Mouse (Mus musculus) myocyte (in vitro differentiated cells): ENCODE results near the gene Timmdc1. TPM values are rescaled to one million over a fixed set of nuclear protein-coding genes. Genes with fewer than 3 reads are reported as not detected.

Experiments
- H3K27me3 ChIP-seq: one replicate; pipeline ENCODE4 v1.6.1; 2011; ENCODE audit not compliant: control insufficient read depth, insufficient read depth, insufficient read length
- H3K36me3 ChIP-seq: one replicate; pipeline ENCODE4 v1.6.1; 2011; ENCODE audit not compliant: control insufficient read depth, insufficient read depth
- H3K4me2 ChIP-seq: one replicate; pipeline ENCODE4 v1.6.1; 2011; ENCODE audit warnings: low read depth, control low read depth
- H3K4me3 ChIP-seq: one replicate; pipeline ENCODE4 v1.5.1; 2011; ENCODE audit warnings: mild to moderate bottlenecking, control low read depth, moderate library complexity
- H3K79me2 ChIP-seq: one replicate; pipeline ENCODE4 v1.6.1; 2011; ENCODE audit not compliant: control insufficient read depth, insufficient read depth
- H3ac ChIP-seq: one replicate; pipeline ENCODE4 v1.6.1; 2011; ENCODE audit not compliant: control insufficient read depth, insufficient read length
- CEBPB ChIP-seq: IDR thresholded peaks from 2 replicates; pipeline ENCODE4 v1.6.1; 2011; ENCODE audit warnings: mild to moderate bottlenecking, moderate library complexity; ENCODE audit not compliant: poor library complexity, insufficient read depth, severe bottlenecking
- E2F4 ChIP-seq: IDR thresholded peaks from one replicate; pipeline ENCODE4 v1.6.1; 2011; ENCODE audit warnings: mild to moderate bottlenecking, control low read depth, moderate library complexity; ENCODE audit not compliant: insufficient read depth
- MAX ChIP-seq: IDR thresholded peaks from one replicate; pipeline ENCODE4 v1.6.1; 2011; ENCODE audit warnings: low read depth, mild to moderate bottlenecking, control low read depth
- MYOD1 ChIP-seq, 3 experiments: IDR thresholded peaks; one replicate each; pipeline ENCODE4 v1.6.1; 2011; ENCODE audit warnings: control low read depth in 2 of 3, low read depth in 2 of 3, mild to moderate bottlenecking in 2 of 3, moderate library complexity in 1 of 3; ENCODE audit not compliant: insufficient read length in 2 of 3, control insufficient read depth in 1 of 3
- MYOG ChIP-seq, 3 experiments: IDR thresholded peaks; one replicate each; pipeline ENCODE4 v1.6.1; 2011; ENCODE audit warnings: control low read depth in 2 of 3, low read depth in 2 of 3, mild to moderate bottlenecking in 2 of 3; ENCODE audit not compliant: insufficient read length in 2 of 3, control insufficient read depth in 1 of 3, insufficient read depth in 1 of 3
- POLR2A ChIP-seq: IDR thresholded peaks from one replicate; pipeline ENCODE4 v1.6.1; 2011; ENCODE audit warnings: low read depth, mild to moderate bottlenecking, control low read depth, moderate library complexity; ENCODE audit not compliant: insufficient read length
- POLR2AphosphoS2 ChIP-seq: IDR thresholded peaks from one replicate; pipeline ENCODE4 v1.6.1; 2011; ENCODE audit warnings: low read depth, control low read depth; ENCODE audit not compliant: insufficient read length
- REST ChIP-seq: IDR thresholded peaks from one replicate; pipeline ENCODE4 v1.6.1; 2011; ENCODE audit warnings: mild to moderate bottlenecking, control low read depth, moderate library complexity; ENCODE audit not compliant: insufficient read depth, insufficient read length
- SRF ChIP-seq: IDR thresholded peaks from one replicate; pipeline ENCODE4 v1.6.1; 2011; ENCODE audit warnings: low read depth; ENCODE audit not compliant: control insufficient read depth, insufficient read length
- TCF12 ChIP-seq: IDR thresholded peaks from one replicate; pipeline ENCODE4 v1.6.1; 2011; ENCODE audit warnings: mild to moderate bottlenecking, control low read depth; ENCODE audit not compliant: poor library complexity, insufficient read depth, severe bottlenecking
- TCF3 ChIP-seq: IDR thresholded peaks from one replicate; pipeline ENCODE4 v1.6.1; 2011; ENCODE audit warnings: low read depth, control low read depth; ENCODE audit not compliant: insufficient read length
- USF1 ChIP-seq: IDR thresholded peaks from one replicate; pipeline ENCODE4 v1.6.1; 2011; ENCODE audit warnings: low read depth, mild to moderate bottlenecking, control low read depth, moderate library complexity
- polyA plus RNA-seq: library from polyadenylated mRNA; unstranded; fragments of >200 nt; fragmentation: generic; extraction: Trizol; gene quantifications from one replicate; pipeline ENCODE4 v1.2.1, GENCODE M21; 2012; ENCODE audit warnings: missing spikeins

Gene Timmdc1
- polyA plus RNA-seq, 1 experiment = 41.4 TPM

GRCm38 (mm10) chr16:38562131-38562967, 39.9 kb upstream of the Timmdc1 start:
- Histone ChIP-seq H3K79me2 (peaks cover 44% of the 10 kb centered on the region), H3K36me3 (no peaks in the 10 kb centered on the region), H3ac (peak overlapping the region; percentile 99), H3K4me2 (peak overlapping the region; percentile 73), H3K27me3 (no peaks in the 10 kb centered on the region), H3K4me3 (peak overlapping the region; percentile 89)
- no peak for TF ChIP-seq TCF12
- no peak for TF ChIP-seq USF1
- TF ChIP-seq POLR2AphosphoS2 = peak; percentile 98
- TF ChIP-seq MYOG (IDR thresholded peaks at IDR 0.05; ENCODE audit: control insufficient read depth in 1 of 3, insufficient read depth in 1 of 3, insufficient read length in 2 of 3, low read depth in 2 of 3) = peak in 2 of 3 experiments; percentile 27 to 65
- TF ChIP-seq E2F4 = no peak
- TF ChIP-seq MYOD1 (IDR thresholded peaks at IDR 0.05; ENCODE audit: control insufficient read depth in 1 of 3, insufficient read length in 2 of 3, low read depth in 2 of 3) = peak in 2 of 3 experiments; percentile 21 to 54
- peak; percentile 42 for TF ChIP-seq REST
- TF ChIP-seq SRF = peak; percentile 89
- peak; percentile 98 for TF ChIP-seq POLR2A

GRCm38 (mm10) chr16:38558221-38558748, 35.8 kb upstream of the Timmdc1 start, which contains the start of gene Tmem39a:
Gene Tmem39a, plus strand, starts transcription at chr16:38558698.
- TF ChIP-seq SRF (no peak), MYOG (IDR thresholded peaks at IDR 0.05; ENCODE audit: control insufficient read depth in 1 of 3, insufficient read depth in 1 of 3, insufficient read length in 2 of 3, low read depth in 2 of 3) (no peak), TCF3 (no peak), CEBPB (no peak), POLR2A (no peak), POLR2AphosphoS2 (no peak), REST (no peak), E2F4 (no peak), USF1 (no peak), MAX (no peak), TCF12 (no peak), MYOD1 (IDR thresholded peaks at IDR 0.05; ENCODE audit: control insufficient read depth in 1 of 3, insufficient read length in 2 of 3, low read depth in 2 of 3) (no peak)
- Histone ChIP-seq H3K36me3 (no peaks in the 10 kb centered on the region), H3K79me2 (peaks cover 5% of the 10 kb centered on the region), H3ac (no peak within 1 kb of the TSS), H3K4me2 (no peak within 1 kb of the TSS), H3K27me3 (no peaks in the 10 kb centered on the region), H3K4me3 (no peak within 1 kb of the TSS)

GRCm38 (mm10) chr16:38555988-38556387, 33.5 kb upstream of the Timmdc1 start:
- Histone ChIP-seq H3K4me2 (no peak overlapping the region), H3K79me2 (no peaks in the 10 kb centered on the region), H3K4me3 (no peak overlapping the region), H3K27me3 (no peaks in the 10 kb centered on the region), H3K36me3 (no peaks in the 10 kb centered on the region), H3ac (no peak overlapping the region)
- TF ChIP-seq SRF (no peak), MAX (no peak), CEBPB (no peak), POLR2A (no peak)

- TF ChIP-seq REST (no peak), MYOG (IDR thresholded peaks at IDR 0.05; ENCODE audit: control insufficient read depth in 1 of 3, insufficient read depth in 1 of 3, insufficient read length in 2 of 3, low read depth in 2 of 3) (no peak), CEBPB (no peak), TCF3 (no peak), POLR2AphosphoS2 (peak; percentile 76), USF1 (peak; percentile 86), POLR2A (peak; percentile 81), MYOD1 (IDR thresholded peaks at IDR 0.05; ENCODE audit: control insufficient read depth in 1 of 3, insufficient read length in 2 of 3, low read depth in 2 of 3) (peak in 1 of 3 experiments; percentile 9), E2F4 (no peak)
- H3ac ChIP-seq = no peak within 1 kb of the TSS
- peaks cover 4% of the 10 kb centered on the region for H3K36me3 ChIP-seq
- H3K4me3 ChIP-seq = peak within 1 kb of the TSS; percentile 45
- no peaks in the 10 kb centered on the region for H3K27me3 ChIP-seq
- peak within 1 kb of the TSS; percentile 95 for H3K4me2 ChIP-seq
- peaks cover 6% of the 10 kb centered on the region for H3K79me2 ChIP-seq
These were observed 27.3 kb upstream of the Timmdc1 start, which contains the start of gene Poglut1 for GRCm38 (mm10) chr16:38549479-38550396. Gene Poglut1, minus strand, starts transcription at chr16:38550258.
